Mouse (Mus musculus) liver, embryonic 11.5 days (tissue): ENCODE data around the gene Cep164. TPM values are rescaled to one million over a fixed set of nuclear protein-coding genes. Genes with fewer than 3 reads are reported as not detected.

Source experiments
- ATAC-seq: fragments of 200-750 bp; cut with Nextera tagmentation; replicated peaks from 2 replicates; pipeline ENCODE4 v1.8.0; 2017; ENCODE audit warnings: moderate number of reproducible peaks, mild to moderate bottlenecking, moderate TSS enrichment, moderate library complexity; ENCODE audit not compliant: low FRiP score
- DNase-seq: peaks from one replicate; pipeline ENCODE4 v3.0.0-alpha.2; 2017; ENCODE audit warnings: low spot score
- H3K27ac ChIP-seq: fragments of 300-500 bp; sonication (generic); 2 replicates; pipeline ENCODE4 v1.5.1; 2014; ENCODE audit warnings: mild to moderate bottlenecking, low read depth, low read length, control low read depth
- H3K27me3 ChIP-seq: fragments of 300-500 bp; sonication (generic); replicated peaks from 2 replicates; pipeline ENCODE4 v1.6.1; 2014; ENCODE audit warnings: low read length, mixed read lengths; ENCODE audit not compliant: control insufficient read depth, insufficient read depth
- H3K36me3 ChIP-seq: fragments of 300-500 bp; sonication (generic); 2 replicates; pipeline ENCODE4 v1.6.1; 2014; ENCODE audit warnings: mild to moderate bottlenecking, low read length, moderate library complexity, mixed read lengths; ENCODE audit not compliant: control insufficient read depth, insufficient read depth
- H3K4me1 ChIP-seq: fragments of 300-500 bp; sonication (generic); replicated peaks from 2 replicates; pipeline ENCODE4 v1.6.1; 2014; ENCODE audit warnings: low read length, mixed read lengths; ENCODE audit not compliant: control insufficient read depth, insufficient read depth
- H3K4me2 ChIP-seq: fragments of 300-500 bp; sonication (generic); 2 replicates; pipeline ENCODE4 v1.6.1; 2014; ENCODE audit warnings: mild to moderate bottlenecking, control low read depth, moderate library complexity
- H3K4me3 ChIP-seq: fragments of 300-500 bp; sonication (generic); 2 replicates; pipeline ENCODE4 v1.5.1; 2014; ENCODE audit warnings: low read depth, low read length, control low read depth
- H3K9ac ChIP-seq: fragments of 300-500 bp; sonication (generic); 2 replicates; pipeline ENCODE4 v1.6.1; 2014; ENCODE audit warnings: low read depth, low read length, control low read depth
- H3K9me3 ChIP-seq: fragments of 300-500 bp; sonication (generic); 2 replicates; pipeline ENCODE4 v1.6.1; 2016; ENCODE audit warnings: low read length, inconsistent platforms, mixed read lengths; ENCODE audit not compliant: control insufficient read depth
- WGBS: fragments of 180-500 bp; shearing (Covaris S2); extraction: QIAGEN DNeasy Blood & Tissue Kit; methylation state at CpG from one replicate; pipeline ENCODE4 v1.1.7; 2014; 5-methylcytosine and 5-hydroxymethylcytosine counted together
- polyA plus RNA-seq: library from polyadenylated mRNA; unstranded; fragments of >200 nt; fragmentation: Nextera tagmentation; extraction: Ambion mirVana; gene quantifications from 2 replicates; pipeline ENCODE4 v1.2.1, GENCODE M21; 2014

The Cep164 gene
- 10.3 and 12.9 TPM in 2 replicates for polyA plus RNA-seq

- H3K9me3 ChIP-seq = no peaks in the 10 kb centered on the region
- peak within 1 kb of the TSS; percentile 77 for H3K4me3 ChIP-seq
- peak within 1 kb of the TSS; percentile 43; the same call in 1 of the 2 replicates for H3K27ac ChIP-seq
- peak within 1 kb of the TSS; percentile 74 for H3K9ac ChIP-seq
- DNase-seq (peak; percentile 87), ATAC-seq (peak; percentile 97)
- no peaks in the 10 kb centered on the region for H3K27me3 ChIP-seq
- H3K4me2 ChIP-seq = peak within 1 kb of the TSS; percentile 95
- H3K4me1 ChIP-seq = peaks cover 3% of the 10 kb centered on the region; the same call in 1 of the 2 replicates
- under 1% methylated on average over 31 of the region's 31 CpGs for WGBS
- no peaks in the 10 kb centered on the region for H3K36me3 ChIP-seq
Measured at GRCm38 (mm10) chr9:45828291-45828963, at the start of gene Cep164. TSS of gene Cep164 (minus strand) at chr9:45828691.

- Histone ChIP-seq H3K27ac (no peak overlapping the region), H3K4me2 (no peak overlapping the region), H3K27me3 (no peaks in the 10 kb centered on the region), H3K4me3 (no peak overlapping the region), H3K4me1 (no peaks in the 10 kb centered on the region), H3K9ac (no peak overlapping the region), H3K36me3 (peaks cover 5% of the 10 kb centered on the region; the same call in 1 of the 2 replicates), H3K9me3 (no peaks in the 10 kb centered on the region)
- 72% methylated on average over 2 of the region's 2 CpGs for WGBS
- no peak for ATAC-seq
- DNase-seq = no peak
Measured at GRCm38 (mm10) chr9:45877928-45878327, 49.4 kb upstream of the Cep164 start.

- ATAC-seq (no peak), DNase-seq (no peak)
- Histone ChIP-seq H3K36me3 (peaks cover 37% of the 10 kb centered on the region), H3K9ac (no peak overlapping the region), H3K4me3 (no peak overlapping the region), H3K4me2 (no peak overlapping the region), H3K27ac (no peak overlapping the region), H3K27me3 (no peaks in the 10 kb centered on the region), H3K9me3 (no peaks in the 10 kb centered on the region), H3K4me1 (no peaks in the 10 kb centered on the region)
- WGBS = 90% methylated on average over 3 of the region's 3 CpGs
Measured at GRCm38 (mm10) chr9:45870265-45870664, 41.8 kb upstream of the Cep164 start.

DNA sequence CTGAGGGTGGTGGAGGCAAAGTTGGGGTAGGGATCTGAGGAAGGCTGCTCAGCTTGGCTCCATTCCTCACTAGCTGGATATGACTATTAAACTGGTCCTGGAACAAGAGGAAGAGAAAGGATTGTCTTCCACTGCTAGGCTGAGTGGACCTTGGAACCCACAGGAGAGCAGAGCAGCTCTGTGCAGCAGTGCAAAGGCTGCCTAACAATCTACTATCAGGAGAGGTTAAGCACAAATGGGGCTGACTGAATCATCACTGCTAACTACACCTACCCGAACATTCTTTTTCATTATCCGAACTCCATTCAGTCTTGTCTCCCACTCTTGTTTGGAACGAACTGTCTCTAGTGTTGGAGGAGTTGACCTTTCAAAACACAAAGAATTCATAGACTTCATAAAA is 40.7 kb upstream of the Cep164 start:
- H3K27me3 ChIP-seq = no peaks in the 10 kb centered on the region
- H3K4me3 ChIP-seq = no peak overlapping the region
- peaks cover 40% of the 10 kb centered on the region for H3K36me3 ChIP-seq
- no peaks in the 10 kb centered on the region for H3K9me3 ChIP-seq
- no peak overlapping the region for H3K27ac ChIP-seq
- 92% methylated on average over 3 of the region's 3 CpGs for WGBS
- no peak overlapping the region for H3K9ac ChIP-seq
- DNase-seq (no peak), ATAC-seq (no peak)
- H3K4me2 ChIP-seq = no peak overlapping the region
- no peaks in the 10 kb centered on the region for H3K4me1 ChIP-seq

GRCm38 (mm10) chr9:45861813-45862212 is 33.3 kb upstream of the Cep164 start:
- Histone ChIP-seq H3K4me3 (no peak overlapping the region), H3K36me3 (peaks cover 29% of the 10 kb centered on the region)

DNA sequence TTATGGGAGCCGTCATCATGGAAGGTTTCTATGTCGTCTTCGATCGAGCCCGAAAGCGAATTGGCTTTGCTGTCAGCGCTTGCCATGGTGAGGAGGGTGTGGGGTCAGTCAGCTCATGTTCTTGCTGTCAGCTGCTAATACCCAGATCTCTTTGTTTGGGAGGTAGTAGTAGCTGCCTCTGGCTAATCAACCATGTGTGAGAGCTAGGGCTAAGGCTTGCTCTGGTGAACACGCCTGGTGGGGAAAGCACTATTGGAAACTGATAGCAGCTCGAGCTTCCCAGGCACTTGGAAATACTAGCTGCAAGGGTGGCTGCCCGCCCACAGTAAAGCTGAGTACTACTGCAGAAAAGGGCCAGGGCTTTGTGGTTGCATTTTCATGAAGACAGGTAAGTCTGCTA is 30.9 kb upstream of the Cep164 start:
- H3K36me3 ChIP-seq = peaks cover 20% of the 10 kb centered on the region
- no peak overlapping the region for H3K27ac ChIP-seq

More at GRCm38 (mm10) chr9:45861813-45862212, 33.3 kb upstream of the Cep164 start:
- no peaks in the 10 kb centered on the region for H3K27me3 ChIP-seq
- WGBS = 90% methylated on average over 7 of the region's 7 CpGs
- no peaks in the 10 kb centered on the region for H3K9me3 ChIP-seq
- ATAC-seq (no peak), DNase-seq (no peak)
- no peak overlapping the region for H3K9ac ChIP-seq
- H3K4me1 ChIP-seq = no peaks in the 10 kb centered on the region
- no peak overlapping the region for H3K27ac ChIP-seq
- no peak overlapping the region for H3K4me2 ChIP-seq

DNA sequence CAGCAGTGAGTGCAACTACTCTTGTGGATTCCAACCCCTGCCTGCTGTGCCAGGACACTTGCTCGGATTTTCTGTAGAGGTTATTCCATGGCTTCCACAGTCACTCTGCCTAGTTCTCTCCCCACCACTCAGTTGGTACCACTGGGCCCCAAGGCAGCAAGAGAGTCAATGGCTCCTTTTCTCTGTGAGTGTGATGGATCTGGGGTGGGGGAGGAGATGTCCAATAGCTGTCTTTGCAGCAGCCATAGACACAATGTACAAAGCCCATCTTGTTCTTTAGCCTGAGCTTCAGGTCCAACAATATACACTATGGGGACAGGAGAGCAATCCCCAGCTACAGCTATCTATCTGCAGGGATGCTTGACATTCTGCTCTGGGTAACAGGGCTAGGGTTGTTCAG is 25.6 kb upstream of the Cep164 start:
- no peak overlapping the region for H3K4me2 ChIP-seq
- no peak overlapping the region for H3K27ac ChIP-seq
- no peaks in the 10 kb centered on the region for H3K27me3 ChIP-seq
- DNase-seq (no peak), ATAC-seq (no peak)
- H3K9me3 ChIP-seq = no peaks in the 10 kb centered on the region
- 89% methylated on average over 1 of the region's 1 CpGs for WGBS
- no peak overlapping the region for H3K4me3 ChIP-seq
- H3K4me1 ChIP-seq = peaks cover 6% of the 10 kb centered on the region; the same call in 1 of the 2 replicates
- no peak overlapping the region for H3K9ac ChIP-seq
- H3K36me3 ChIP-seq = peaks cover 6% of the 10 kb centered on the region; the same call in 1 of the 2 replicates

More for the DNA sequence above, 30.9 kb upstream of the Cep164 start:
- Histone ChIP-seq H3K9me3 (no peaks in the 10 kb centered on the region), H3K4me2 (no peak overlapping the region), H3K4me1 (no peaks in the 10 kb centered on the region), H3K9ac (no peak overlapping the region), H3K27me3 (no peaks in the 10 kb centered on the region), H3K4me3 (no peak overlapping the region)
- WGBS = 94% methylated on average over 10 of the region's 10 CpGs
- no peak for ATAC-seq
- no peak for DNase-seq

DNA sequence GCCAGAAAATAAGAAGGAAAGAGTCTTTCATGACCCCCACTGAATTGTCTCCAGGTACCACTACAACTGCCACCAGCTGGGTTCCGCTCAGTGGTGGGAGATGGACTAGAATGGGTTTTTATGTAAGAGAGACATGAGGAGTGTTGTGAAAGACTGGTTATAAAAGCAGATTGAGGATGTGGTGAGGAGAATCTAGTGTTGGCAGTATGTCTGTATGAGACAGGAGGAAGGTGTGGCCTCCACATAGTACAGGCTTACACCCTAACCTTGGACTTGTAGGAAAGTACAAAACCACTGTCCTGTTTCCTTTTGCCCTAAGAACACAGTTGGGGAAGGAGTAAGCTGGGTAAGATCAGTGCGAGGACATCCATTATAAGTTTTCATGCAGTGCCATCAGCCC is 25.2 kb upstream of the Cep164 start:
- Histone ChIP-seq H3K9me3 (no peaks in the 10 kb centered on the region), H3K4me2 (no peak overlapping the region), H3K9ac (no peak overlapping the region), H3K4me1 (peaks cover 6% of the 10 kb centered on the region; the same call in 1 of the 2 replicates), H3K36me3 (peaks cover 1% of the 10 kb centered on the region; the same call in 1 of the 2 replicates), H3K27me3 (no peaks in the 10 kb centered on the region), H3K4me3 (no peak overlapping the region), H3K27ac (no peak overlapping the region)
- DNase-seq = no peak
- no peak for ATAC-seq
- 90% methylated on average over 2 of the region's 2 CpGs for WGBS

DNA sequence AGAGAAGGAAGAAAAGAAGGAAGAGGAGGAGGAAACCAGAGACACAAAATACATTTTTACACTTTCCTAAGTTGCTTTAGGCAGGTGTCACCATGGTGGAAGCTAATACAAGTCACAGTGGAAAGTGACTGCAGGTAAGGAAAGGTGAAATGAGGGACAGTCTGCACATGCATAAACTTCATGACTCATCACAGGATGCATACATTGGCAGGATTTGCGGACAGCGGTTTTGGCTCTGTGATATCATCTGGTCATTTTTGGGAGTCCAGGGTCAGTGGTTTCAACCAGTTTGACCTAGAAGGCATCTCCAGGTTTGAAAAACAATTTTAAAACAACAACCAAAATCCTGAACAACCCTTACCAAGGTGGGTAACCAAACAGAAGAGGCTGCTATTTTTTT is 23.3 kb upstream of the Cep164 start:
- WGBS = 89% methylated on average over 2 of the region's 2 CpGs
- no peak for ATAC-seq
- no peak overlapping the region; the same call in 1 of the 2 replicates for H3K4me2 ChIP-seq

More for the DNA sequence above, 23.3 kb upstream of the Cep164 start:
- Histone ChIP-seq H3K9ac (no peak overlapping the region), H3K9me3 (no peaks in the 10 kb centered on the region), H3K4me3 (no peak overlapping the region), H3K36me3 (no peaks in the 10 kb centered on the region), H3K27me3 (no peaks in the 10 kb centered on the region), H3K4me1 (peaks cover 9% of the 10 kb centered on the region; the same call in 1 of the 2 replicates), H3K27ac (no peak overlapping the region)
- no peak for DNase-seq
